Mouse (Mus musculus) G1E (cell line): ENCODE measurements around the gene Nckap5.

Experiments
- CTCF ChIP-seq: IDR thresholded peaks from 2 replicates; pipeline ENCODE4 v1.5.1; 2012; ENCODE audit warnings: low read depth, low read length, inconsistent platforms, mixed read lengths
- GATA1 ChIP-seq: IDR thresholded peaks from 2 replicates; pipeline ENCODE4 v1.6.1; 2012; ENCODE audit warnings: borderline replicate concordance, low read length, inconsistent platforms, mixed read lengths
- POLR2AphosphoS5 ChIP-seq: IDR thresholded peaks from 2 replicates; pipeline ENCODE4 v1.6.1; 2012; ENCODE audit warnings: low read depth, low read length, inconsistent platforms; ENCODE audit not compliant: insufficient replicate concordance
- TAL1 ChIP-seq: conservative IDR thresholded peaks from 2 replicates; pipeline ENCODE4 v1.6.1; 2012; ENCODE audit warnings: low read depth, low read length, inconsistent platforms, mixed read lengths

- TF ChIP-seq CTCF, result no peak
- no peak for TF ChIP-seq TAL1
- TF ChIP-seq GATA1, result no peak
- no peak for TF ChIP-seq POLR2AphosphoS5
Measured at GRCm38 (mm10) chr1:126301129-126301528, 529.5 kb downstream of the Nckap5 start.
